Mouse (Mus musculus): Measurements from ENCODE around the gene Sdc4.

Gene Sdc4

DNA sequence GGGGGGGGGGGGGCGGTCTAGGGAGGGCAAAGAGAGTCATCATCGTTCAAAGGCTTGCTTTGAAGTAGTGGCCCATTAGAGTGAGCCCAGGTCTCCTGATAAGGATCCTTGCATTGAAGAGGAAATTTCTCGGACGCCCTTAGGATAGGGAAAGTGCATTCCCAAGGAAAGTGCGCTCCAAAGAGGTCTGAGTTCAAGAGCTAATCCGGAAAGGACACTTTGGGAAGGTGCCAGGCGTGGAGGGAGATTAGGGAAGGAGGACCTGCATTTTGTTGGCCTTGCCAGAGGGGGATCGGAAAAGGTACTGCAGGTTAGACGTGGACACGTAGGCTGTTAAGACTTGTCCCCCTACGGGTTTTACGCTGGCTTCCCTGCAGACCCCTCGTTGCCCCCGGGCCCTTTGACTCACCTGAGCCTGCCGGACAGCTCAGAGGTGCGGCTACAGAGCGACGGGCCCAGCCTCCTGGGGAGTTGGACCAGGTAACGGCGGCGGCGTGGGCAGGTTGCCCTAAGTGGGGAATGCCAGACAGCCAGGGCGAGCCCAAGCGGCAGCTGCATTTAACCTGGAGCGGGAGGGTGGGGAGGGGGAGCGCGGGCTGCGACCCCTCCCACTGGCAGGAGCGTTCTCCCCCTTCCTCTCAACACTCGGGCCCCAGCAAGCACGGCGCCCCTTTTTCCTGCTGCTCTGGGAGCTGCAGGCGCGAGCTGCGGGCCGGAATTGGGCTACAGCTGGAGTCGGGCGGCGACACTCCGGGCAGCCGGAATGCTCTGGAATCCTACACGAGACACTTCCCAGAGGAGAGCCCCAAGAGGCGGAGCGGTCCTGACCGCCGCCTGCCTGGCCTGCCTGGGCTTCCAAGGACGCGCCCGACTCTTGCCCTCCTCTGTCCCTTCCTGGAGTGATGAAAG is 39.4 kb downstream of the Sdc4 start:
- in situ Hi-C loops (cut with MboI, MseI), result no loop called here

DNA sequence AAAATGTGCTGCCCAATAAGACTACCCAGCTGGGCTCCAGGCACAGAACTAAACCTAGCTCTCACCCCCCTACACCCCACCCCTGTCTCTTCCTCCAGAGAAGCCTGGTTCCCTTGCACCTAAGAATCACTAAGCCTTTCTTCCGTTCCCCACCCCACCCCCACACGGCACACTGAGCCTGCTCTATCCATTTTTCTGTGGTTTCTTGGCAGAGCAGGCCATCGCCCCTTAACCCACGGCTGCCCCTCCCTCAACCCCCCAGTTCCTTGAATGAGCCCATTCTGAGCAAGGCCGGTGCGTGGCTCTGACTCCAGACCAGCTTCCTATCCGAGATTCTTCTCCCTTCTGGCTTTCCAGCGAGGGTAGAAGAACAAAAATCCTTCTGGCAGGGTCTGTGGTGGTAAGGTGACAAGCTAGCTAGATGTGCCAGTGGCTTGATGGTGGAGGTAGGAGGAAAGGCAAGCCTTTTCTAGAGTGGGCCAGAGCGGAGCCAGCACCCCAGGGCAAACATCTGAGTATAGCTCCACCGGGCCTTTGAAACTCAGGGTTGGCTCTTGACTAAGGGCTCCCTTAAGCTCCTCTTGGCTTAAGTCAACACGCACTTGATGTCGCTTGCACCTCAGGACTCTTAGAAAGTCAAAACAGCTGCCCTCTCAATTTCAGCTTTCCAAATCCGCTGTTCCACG is 40.1 kb downstream of the Sdc4 start:
- in situ Hi-C loops (cut with MboI, MseI), result no loop called here

DNA sequence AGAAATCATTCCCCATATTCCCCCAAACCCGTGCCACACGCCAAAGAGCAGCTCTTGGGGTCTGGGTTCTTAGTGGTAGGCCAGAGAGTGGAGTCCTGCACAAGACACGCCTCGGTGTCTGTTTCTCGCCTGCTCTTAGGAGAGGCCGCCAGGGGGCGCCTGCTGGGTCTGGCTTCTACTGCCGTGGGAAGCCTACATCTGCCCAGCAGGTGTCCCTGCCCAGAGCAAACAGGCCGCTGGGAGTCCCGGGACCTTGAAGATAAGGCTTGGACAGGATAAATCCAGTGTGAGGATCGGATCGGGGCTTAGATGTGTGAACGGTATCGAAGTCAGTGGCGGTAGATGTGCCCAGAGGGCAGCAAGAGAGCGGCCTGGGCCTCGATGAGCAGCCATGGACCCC is 40.8 kb downstream of the Sdc4 start, which contains the start of gene Rbpjl:
Rbpjl (plus strand) TSS at position 236 of the 400 bp plus-strand sequence.
- in situ Hi-C loops (cut with MboI, MseI), result no loop called here

DNA sequence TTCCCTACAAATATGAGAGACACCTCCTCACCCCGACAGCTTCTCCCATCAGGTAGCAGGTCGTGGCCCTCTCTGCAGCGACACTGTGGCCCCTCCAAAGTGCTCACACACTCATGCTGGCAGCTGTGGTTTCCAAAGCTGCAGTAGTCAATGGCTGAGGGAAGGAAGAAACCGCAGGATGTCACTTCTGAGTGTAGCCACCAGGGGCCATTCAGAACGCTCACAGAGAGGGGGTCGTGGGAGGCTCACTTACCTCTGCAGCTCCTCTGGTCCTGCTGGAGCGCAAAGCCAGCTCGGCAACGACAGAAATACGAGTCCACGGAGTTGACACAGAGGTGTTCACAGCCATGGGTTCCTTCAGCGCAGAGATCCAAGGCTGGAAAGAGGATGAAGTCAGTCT is 46.8 kb downstream of the Sdc4 start:
- in situ Hi-C loops (cut with MboI, MseI), result no loop called here

DNA sequence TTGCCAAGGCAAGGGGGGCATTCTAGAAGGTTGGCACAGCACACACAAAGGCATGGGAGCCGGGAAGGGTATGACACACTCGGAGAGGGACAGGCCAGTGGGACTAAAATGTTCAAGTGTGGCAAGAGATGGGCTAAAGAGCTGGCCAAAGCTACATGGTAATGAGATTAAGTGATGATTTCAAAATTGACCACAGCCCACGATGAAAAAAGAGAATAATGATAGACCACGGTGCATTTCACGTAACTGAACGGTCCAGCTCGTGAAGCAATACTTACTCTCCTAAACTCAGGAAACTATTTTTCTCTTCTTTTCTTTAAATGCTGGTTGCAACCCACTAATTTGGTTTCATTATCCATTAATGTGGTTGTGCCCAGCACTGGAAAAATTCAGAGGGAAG is 47.6 kb downstream of the Sdc4 start:
- in situ Hi-C loops (cut with MboI, MseI), result no loop called here

DNA sequence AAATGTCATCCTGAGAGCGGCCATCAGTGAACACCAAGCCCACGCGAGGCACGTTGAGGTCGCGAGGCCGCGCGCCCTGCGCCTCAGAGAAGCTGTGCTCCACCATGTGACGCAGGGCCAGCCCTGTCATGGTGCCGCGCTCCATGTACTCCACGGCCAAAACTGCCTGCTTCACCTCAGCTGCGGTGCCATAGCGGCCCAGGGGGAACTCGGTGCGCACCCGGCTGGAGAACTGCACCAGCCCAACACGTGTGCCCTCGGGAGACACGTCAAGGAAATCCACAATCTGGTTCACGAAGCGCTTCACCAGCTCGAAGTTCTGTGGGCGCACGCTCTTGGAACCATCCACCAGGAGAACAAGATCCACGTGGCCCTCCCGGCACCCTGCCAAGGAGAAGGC is 50.6 kb downstream of the Sdc4 start:
- in situ Hi-C loops (cut with MboI, MseI), result no loop called here

DNA sequence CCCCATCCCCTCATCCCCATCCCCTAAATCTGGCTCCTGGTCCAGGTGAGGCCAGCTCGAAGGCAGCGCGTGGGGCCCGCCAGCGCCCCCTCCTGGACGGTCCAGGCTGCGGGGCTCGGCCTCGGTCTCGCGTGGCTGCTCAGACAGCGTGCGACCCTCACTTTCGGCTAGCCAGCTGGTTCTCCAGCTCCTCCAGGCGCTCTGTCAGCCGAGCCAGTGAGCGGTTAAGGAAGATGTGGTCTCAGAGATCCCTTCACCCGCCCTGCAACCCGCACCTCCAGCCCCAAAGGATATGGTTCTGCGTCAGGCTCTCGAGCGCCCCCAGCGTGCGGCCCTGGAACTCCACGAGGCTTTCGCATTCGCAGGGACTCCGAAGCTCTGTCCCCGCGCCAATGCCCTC is 54.2 kb downstream of the Sdc4 start:
- in situ Hi-C loops (cut with MboI, MseI), result no loop called here

DNA sequence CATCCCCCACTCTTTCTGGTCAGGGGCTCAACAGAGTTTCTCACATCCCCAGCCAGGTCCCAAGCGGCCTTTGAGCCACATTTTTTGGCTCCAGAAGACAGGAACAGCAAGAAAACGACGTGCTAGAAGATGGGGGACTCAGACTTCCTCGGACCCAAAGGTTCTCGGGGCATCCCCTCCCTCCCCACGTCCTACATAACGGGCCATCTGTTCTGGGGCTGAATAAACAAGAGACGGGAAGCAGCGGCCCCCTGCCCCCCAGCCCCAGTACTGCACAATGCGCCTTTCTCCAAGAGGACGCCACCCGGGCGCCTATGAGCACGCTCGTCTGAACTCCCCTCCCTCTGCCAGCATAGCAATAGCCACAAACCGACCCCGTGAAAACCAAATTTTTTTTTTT is 54.7 kb downstream of the Sdc4 start, which contains the start of gene Slpi:
Slpi (minus strand) TSS at position 76 of the 400 bp plus-strand sequence.
- in situ Hi-C loops (cut with MboI, MseI), result no loop called here

DNA sequence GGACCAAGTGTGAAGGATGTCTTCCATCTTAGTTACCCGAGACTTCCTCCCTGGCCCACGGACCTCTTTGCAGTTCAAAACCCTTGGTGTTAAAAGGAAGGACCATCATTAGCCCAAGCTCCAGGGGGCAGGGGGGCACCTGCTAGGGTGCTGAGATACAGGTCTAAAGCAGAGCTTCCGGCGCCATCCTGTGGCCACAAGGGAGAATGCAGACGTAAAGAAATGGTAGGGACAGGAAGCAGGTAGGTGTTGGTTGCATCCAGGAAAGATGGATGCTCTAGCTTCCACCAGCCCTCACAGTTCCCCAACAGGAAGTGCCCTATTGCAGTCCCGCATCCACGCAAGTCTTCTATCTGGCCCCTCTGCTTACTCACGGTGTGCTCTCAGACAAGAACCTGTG is 56.7 kb downstream of the Sdc4 start:
- in situ Hi-C loops (cut with MboI, MseI), result no loop called here

DNA sequence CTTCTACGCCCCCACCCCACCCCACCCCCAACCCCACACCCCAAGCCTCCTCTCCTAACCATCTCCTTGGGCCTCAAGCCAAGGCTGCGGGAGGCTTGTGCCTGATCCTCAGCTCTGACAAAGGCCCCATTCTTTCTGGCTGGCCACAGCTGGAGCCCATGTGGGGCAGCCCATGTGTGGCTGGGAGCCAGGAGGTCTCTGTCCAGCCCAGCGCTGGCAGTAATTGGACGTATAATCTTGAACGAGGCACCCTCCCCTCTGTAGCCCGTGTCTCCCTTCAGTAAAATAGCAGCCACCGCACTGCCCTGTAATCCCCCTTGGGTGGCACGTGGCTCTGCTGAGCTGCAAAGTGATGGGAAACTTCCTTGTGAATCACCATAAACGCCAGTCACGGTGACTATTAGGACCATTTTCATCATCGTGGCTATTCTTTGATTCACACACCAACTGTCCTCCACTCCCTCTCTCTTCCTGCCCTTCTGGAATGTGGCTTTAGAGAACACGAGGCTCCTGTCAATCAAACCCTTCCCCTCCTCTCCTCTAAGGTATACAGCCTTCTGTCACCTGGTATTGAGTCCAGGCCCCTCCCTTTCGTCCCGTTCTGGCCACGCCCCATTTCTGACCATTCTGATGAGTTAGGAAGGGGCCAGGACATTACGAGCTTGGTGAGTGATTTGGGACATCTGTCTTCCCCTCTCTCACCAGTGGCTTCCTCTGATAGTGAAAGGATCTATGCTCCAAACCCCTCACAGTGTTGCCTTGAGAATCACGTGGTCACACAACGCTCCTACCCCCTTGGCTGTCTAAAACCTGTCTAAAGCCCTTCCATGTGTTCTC is 57.5 kb downstream of the Sdc4 start:
- in situ Hi-C loops (cut with MboI, MseI), result no loop called here

DNA sequence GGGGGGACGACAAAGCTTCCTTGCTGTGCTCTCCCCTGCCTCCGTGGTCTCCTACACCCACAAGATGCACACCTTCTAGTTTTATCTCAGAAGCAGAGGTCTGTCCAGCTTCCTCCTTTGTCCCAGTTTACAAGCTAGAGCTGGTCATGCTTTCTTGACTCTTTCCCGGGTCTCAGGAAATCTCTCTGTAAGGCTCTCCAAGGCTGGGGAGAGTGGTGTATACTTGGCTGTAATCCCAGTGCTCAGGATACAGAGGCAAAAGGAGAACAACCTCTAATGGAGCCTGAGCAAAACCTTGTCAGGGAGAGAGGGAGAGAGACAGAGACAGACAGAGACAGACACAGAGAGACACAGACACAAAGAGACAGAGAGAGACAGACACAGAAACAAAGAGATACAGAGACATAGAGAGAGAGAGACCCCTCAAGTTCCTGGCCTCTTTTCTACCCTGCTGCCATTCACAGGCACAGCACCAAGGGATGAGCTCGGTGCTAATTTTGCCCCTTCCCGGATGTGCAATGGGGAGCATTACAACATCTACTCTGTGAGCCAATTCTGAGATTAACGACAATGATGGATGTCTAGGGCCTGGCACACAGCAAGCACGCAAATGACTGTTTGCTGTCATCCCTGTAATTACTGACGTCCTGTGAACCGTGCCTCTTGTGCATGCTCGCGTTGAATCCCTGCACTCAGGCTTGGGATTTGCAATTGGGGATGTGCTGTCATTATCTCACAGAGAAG is 59.9 kb downstream of the Sdc4 start:
- in situ Hi-C loops (cut with MboI, MseI), result no loop called here

DNA sequence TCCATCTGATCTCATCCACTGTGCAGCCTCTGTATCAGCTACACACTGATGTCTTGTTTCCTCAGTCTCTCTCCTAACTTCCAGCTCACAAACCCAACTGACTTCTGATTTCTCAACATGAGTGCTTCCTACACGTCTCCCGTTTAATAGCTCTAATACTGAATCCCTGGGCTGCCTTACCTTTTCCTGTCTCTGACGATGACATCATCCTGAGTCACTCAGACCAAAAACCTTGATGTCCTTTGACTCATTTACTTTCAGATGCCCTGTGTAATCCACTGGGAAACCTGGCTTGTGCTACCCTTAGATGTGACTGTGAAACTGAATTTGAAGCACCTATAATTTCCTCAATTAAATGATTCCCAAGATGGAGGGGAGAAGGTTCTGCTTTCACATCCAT is 60.7 kb downstream of the Sdc4 start:
- in situ Hi-C loops (cut with MboI, MseI), result no loop called here

DNA sequence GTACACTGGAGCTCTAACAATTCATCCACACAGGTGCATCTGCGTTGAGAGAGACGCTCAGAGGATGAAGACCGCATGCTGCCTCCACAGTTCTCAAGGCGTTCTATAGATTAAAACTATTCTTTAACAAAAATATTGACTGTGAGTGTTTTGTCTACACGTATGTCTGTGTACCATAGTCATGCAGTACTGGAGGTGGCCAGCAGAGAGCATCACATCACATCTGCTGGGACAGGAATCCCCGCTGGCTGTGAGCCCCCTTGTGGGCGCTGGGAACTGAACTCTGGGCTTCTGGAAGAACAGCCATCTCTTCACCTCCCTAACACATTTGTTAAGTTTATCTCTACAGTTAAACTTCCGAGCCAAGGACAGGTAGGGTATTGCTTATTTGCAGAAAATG is 62.0 kb downstream of the Sdc4 start:
- in situ Hi-C loops (cut with MboI, MseI), result no loop called here

DNA sequence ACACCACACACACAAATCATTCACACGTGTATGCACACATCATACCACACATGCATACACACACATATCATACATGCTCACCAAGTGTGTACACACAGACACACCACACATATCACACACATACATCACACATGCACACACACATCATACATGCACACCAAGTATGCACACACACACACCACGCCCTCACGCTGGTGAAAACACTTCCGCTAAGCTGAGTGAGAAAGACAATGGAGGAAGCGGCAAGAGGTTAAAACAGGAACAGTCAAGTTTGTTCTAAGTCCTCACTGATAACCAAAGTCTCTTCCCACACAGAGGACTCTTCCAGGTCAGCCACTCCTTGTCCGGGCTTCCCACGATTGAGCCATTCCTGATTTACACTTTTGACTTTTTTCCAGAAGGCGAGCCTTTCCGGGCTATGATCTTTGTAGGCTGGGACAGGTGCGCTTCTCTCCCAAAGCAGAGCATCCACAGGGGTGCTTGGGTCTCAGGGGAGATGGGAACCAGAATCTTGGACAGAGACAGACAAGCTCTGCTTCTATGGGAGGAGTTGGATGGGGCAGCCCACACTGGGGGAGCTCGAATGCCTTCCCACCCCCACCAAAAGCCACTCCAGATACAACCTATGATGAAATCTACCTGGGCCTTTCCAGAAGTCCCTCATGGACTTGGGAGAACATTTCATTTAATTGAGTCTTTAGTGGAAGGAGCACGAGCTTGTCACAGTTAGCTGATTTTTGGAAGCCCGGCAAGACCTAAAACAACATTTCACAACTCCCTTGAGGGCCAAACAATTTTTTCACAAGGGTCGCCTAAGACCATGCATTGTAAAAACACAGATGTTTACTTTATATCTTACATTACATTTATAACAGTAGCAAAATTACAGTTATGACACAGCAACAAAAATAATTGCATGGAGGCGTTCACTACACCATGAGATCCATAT is 65.9 kb downstream of the Sdc4 start:
- in situ Hi-C loops (cut with MboI, MseI), result no loop called here

Data from T-helper 1 cell (primary cell).